Mouse (Mus musculus) cortical plate, adult 2 months (tissue): Measurements from ENCODE around the gene Ncoa3.

Source experiments
- CTCF ChIP-seq: fragments of 200-500 bp; IDR thresholded peaks from 2 replicates; pipeline ENCODE4 v1.5.1; 2011; ENCODE audit warnings: mild to moderate bottlenecking, control low read depth, low read length; ENCODE audit not compliant: insufficient read depth; ENCODE audit errors: extremely low read depth
- POLR2A ChIP-seq: fragments of 200-500 bp; IDR thresholded peaks from 2 replicates; pipeline ENCODE4 v1.6.1; 2011; ENCODE audit warnings: mild to moderate bottlenecking, low read length, control low read depth; ENCODE audit not compliant: insufficient read depth; ENCODE audit errors: extremely low read depth

DNA sequence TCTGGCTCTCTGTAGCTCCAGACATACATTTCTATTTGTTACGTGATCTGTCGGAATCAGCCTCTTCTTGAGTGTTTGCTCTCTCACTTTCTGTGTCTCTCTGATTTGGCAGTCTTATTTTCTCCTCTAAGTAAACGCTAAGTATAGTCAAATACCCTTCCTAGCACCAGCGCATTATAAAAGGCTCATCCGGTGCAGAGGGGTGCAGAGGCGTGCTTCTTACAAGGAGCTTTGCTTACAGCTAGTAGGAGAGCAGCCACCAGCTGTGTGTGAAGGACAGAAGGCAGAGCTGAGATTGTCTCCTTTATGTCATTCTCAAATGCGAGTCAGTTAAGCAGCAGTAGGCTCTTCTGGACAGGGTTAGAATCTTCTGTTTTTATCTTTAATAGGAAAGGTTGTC lies 59.5 kb downstream of the Ncoa3 start:
- no peak for TF ChIP-seq CTCF
- no peak for TF ChIP-seq POLR2A
